In genomic region chr7:129469496-129469895, GRCm38 (mm10) we compare ENCODE assay signal across 9 mouse cellular contexts.
DNase-seq lines count a peak whose midpoint lies in the region; ATAC-seq and TF ChIP-seq lines count a peak whose summit lies in the region.
"Had no signal": no experiment of that assay in that cellular context is flagged by ENCODE, and none has a peak within 500 bp of the region (broad histone marks: within the 10 kb centered on the region; RNA-seq: fewer than 3 reads in every experiment).

No protein-coding gene starts in this region.

- H3K36me3 ChIP-seq in hindbrain, embryonic 10.5 days, result no peaks in the 10 kb centered on the region
- H3K36me3 ChIP-seq in hindbrain, embryonic 13.5 days, result no peaks in the 10 kb centered on the region
- no peaks in the 10 kb centered on the region for H3K36me3 ChIP-seq in stomach, postnatal 0 days (ENCODE audit: control insufficient read depth, insufficient read depth, low read length)
- H3K36me3 ChIP-seq: hindbrain, embryonic 15.5 days had no signal

- no peaks in the 10 kb centered on the region for H3K27me3 ChIP-seq in hindbrain, embryonic 10.5 days (ENCODE audit: insufficient read depth, poor library complexity, severe bottlenecking)
- H3K27me3 ChIP-seq in hindbrain, embryonic 13.5 days, result no peaks in the 10 kb centered on the region
- no peaks in the 10 kb centered on the region for H3K27me3 ChIP-seq in stomach, postnatal 0 days (ENCODE audit: control insufficient read depth, insufficient read depth, low read length)
- H3K27me3 ChIP-seq: hindbrain, embryonic 15.5 days had no signal

- H3K4me2 ChIP-seq in hindbrain, embryonic 13.5 days, result no peak overlapping the region
- no peak overlapping the region for H3K4me2 ChIP-seq in stomach, postnatal 0 days (replicated peaks; ENCODE audit: low read depth)
- H3K4me2 ChIP-seq: hindbrain, embryonic 15.5 days had no signal

- H3K9ac ChIP-seq in hindbrain, embryonic 13.5 days, result no peak overlapping the region
- no peak overlapping the region for H3K9ac ChIP-seq in stomach, postnatal 0 days (ENCODE audit: low read length)
- H3K9ac ChIP-seq: hindbrain, embryonic 15.5 days had no signal

- 0 out of 2 replicates have a peak, but pooled peaks cover 4% of the 10 kb centered on the region for H3K4me1 ChIP-seq in hindbrain, embryonic 10.5 days (replicated peaks)
- H3K4me1 ChIP-seq in hindbrain, embryonic 13.5 days (replicated peaks), result no peaks in the 10 kb centered on the region
- H3K4me1 ChIP-seq in stomach, postnatal 0 days (replicated peaks; ENCODE audit: control insufficient read depth, insufficient read depth), result no peaks in the 10 kb centered on the region
- H3K4me1 ChIP-seq: hindbrain, embryonic 15.5 days had no signal

- peak; percentile 67 for DNase-seq in hindbrain, embryonic 10.5 days (ENCODE audit: low spot score)
- DNase-seq in R1 (ENCODE audit: low read depth, low spot score), result peak; percentile 67
- peak; percentile 90 for DNase-seq in forelimb bud, embryonic 11.5 days (ENCODE audit: low read depth, low spot score)
- peak; percentile 89 for DNase-seq in kidney, postnatal 4 days
- peak; percentile 70 for DNase-seq in stomach, postnatal 0 days (ENCODE audit: low spot score)
- no peak for DNase-seq in left cerebral cortex, adult 11 months (ENCODE audit: low spot score)
- no peak for DNase-seq in left cerebral cortex, postnatal 36 days (ENCODE audit: low spot score in 2 of 2)

- no peak for ATAC-seq in hindbrain, embryonic 13.5 days (ENCODE audit: low FRiP score)
- ATAC-seq in stomach, postnatal 0 days (ENCODE audit: low FRiP score, low TSS enrichment), result no peak

- intact Hi-C loops in left cerebral cortex, postnatal 36 days (cut with DNase I), result no loop called here

- no peaks in the 10 kb centered on the region for H3K9me3 ChIP-seq in hindbrain, embryonic 10.5 days
- no peaks in the 10 kb centered on the region for H3K9me3 ChIP-seq in hindbrain, embryonic 13.5 days
- no peaks in the 10 kb centered on the region for H3K9me3 ChIP-seq in stomach, postnatal 0 days (ENCODE audit: control insufficient read depth, low read length)
- H3K9me3 ChIP-seq: hindbrain, embryonic 15.5 days had no signal

- TF ChIP-seq CTCF in stomach, postnatal 0 days (IDR thresholded peaks at IDR 0.05; ENCODE audit: low read depth), result no peak

- no peak for TF ChIP-seq EP300 in stomach, postnatal 0 days (optimal IDR thresholded peaks at IDR 0.05)

- WGBS in hindbrain, embryonic 10.5 days, result 9% methylated on average over 3 of the region's 3 CpGs
- 14% methylated on average over 3 of the region's 3 CpGs for WGBS in hindbrain, embryonic 13.5 days
- 3% methylated on average over 3 of the region's 3 CpGs for WGBS in stomach, postnatal 0 days

- no peak overlapping the region for H3K4me3 ChIP-seq in hindbrain, embryonic 10.5 days
- no peak overlapping the region for H3K4me3 ChIP-seq in hindbrain, embryonic 13.5 days
- H3K4me3 ChIP-seq in stomach, postnatal 0 days (ENCODE audit: low read depth, low read length), result no peak overlapping the region
- H3K4me3 ChIP-seq: hindbrain, embryonic 15.5 days had no signal

- no peak overlapping the region for H3K27ac ChIP-seq in hindbrain, embryonic 10.5 days
- H3K27ac ChIP-seq in hindbrain, embryonic 13.5 days, result no peak overlapping the region
- no peak overlapping the region for H3K27ac ChIP-seq in stomach, postnatal 0 days (replicated peaks)
- H3K27ac ChIP-seq: hindbrain, embryonic 15.5 days had no signal

Comparison
In these comparisons a context has a peak if more than half of its experiments do, and no peak if none do; other contexts are left out.
1. DNase-seq: peak in hindbrain, embryonic 10.5 days (single experiment), R1 (single experiment), forelimb bud, embryonic 11.5 days (single experiment), kidney, postnatal 4 days (2 of 2) and stomach, postnatal 0 days (single experiment); none in left cerebral cortex, adult 11 months (single experiment) and left cerebral cortex, postnatal 36 days (0 of 2).